Mouse (Mus musculus) lung, postnatal 4 days (tissue): ENCODE data around the gene Ostn.
"Not testable (repeated sequence)": the region's sequence is repeated elsewhere in the genome, so short reads cannot be mapped to it uniquely, and the experiment has no call there.

Experiments used
- DNase-seq, 2 experiments: peaks; one replicate each; pipeline ENCODE4 v3.0.0; 2021

Ostn gene

GRCm38 (mm10) chr16:27307189-27307588, at the start of gene Ostn:
Gene Ostn, plus strand, starts transcription at chr16:27307489.
- not testable (repeated sequence) for DNase-seq

- no peak for DNase-seq
Measured at GRCm38 (mm10) chr16:27268748-27269147, 38.5 kb upstream of the Ostn start.

- DNase-seq = no peak
Measured at GRCm38 (mm10) chr16:27287410-27287809, 19.9 kb upstream of the Ostn start.

- no peak for DNase-seq
Measured at GRCm38 (mm10) chr16:27296508-27296907, 10.8 kb upstream of the Ostn start.

- DNase-seq = no peak
Measured at GRCm38 (mm10) chr16:27296929-27297328, 10.4 kb upstream of the Ostn start.

- DNase-seq = no peak
Measured at GRCm38 (mm10) chr16:27319099-27319498, 11.8 kb downstream of the Ostn start.

GRCm38 (mm10) chr16:27322047-27322446, 14.8 kb downstream of the Ostn start:
- no peak for DNase-seq

- no peak for DNase-seq
Measured at GRCm38 (mm10) chr16:27326463-27326862, 19.2 kb downstream of the Ostn start.

GRCm38 (mm10) chr16:27347521-27347920, 40.2 kb downstream of the Ostn start:
- DNase-seq = no peak

GRCm38 (mm10) chr16:27348359-27348758, 41.1 kb downstream of the Ostn start:
- no peak for DNase-seq

- no peak for DNase-seq
Measured at GRCm38 (mm10) chr16:27349235-27349634, 41.9 kb downstream of the Ostn start.

- DNase-seq = no peak
Measured at GRCm38 (mm10) chr16:27349878-27350532, 42.7 kb downstream of the Ostn start.

- no peak for DNase-seq
Measured at GRCm38 (mm10) chr16:27354464-27354863, 47.2 kb downstream of the Ostn start.

- no peak for DNase-seq
Measured at GRCm38 (mm10) chr16:27360059-27360458, 52.8 kb downstream of the Ostn start.

- no peak for DNase-seq
Measured at GRCm38 (mm10) chr16:27370191-27370590, 62.9 kb downstream of the Ostn start, which contains the start of gene Uts2b. Gene Uts2b, minus strand, starts transcription at chr16:27370239.

GRCm38 (mm10) chr16:27370700-27371099, 63.4 kb downstream of the Ostn start:
- DNase-seq = no peak

- DNase-seq = no peak
Measured at GRCm38 (mm10) chr16:27374139-27374538, 66.8 kb downstream of the Ostn start.

GRCm38 (mm10) chr16:27375318-27375717, 68.0 kb downstream of the Ostn start:
- no peak for DNase-seq

- DNase-seq = no peak
Measured at GRCm38 (mm10) chr16:27376556-27376955, 69.3 kb downstream of the Ostn start.

GRCm38 (mm10) chr16:27382217-27382616, 74.9 kb downstream of the Ostn start:
- DNase-seq = no peak

- DNase-seq = no peak
Measured at GRCm38 (mm10) chr16:27384893-27385603, 77.8 kb downstream of the Ostn start.

- no peak for DNase-seq
Measured at GRCm38 (mm10) chr16:27385649-27386048, 78.4 kb downstream of the Ostn start.

- no peak for DNase-seq
Measured at GRCm38 (mm10) chr16:27386850-27387407, 79.6 kb downstream of the Ostn start.
